Mouse (Mus musculus) mouse embryonic stem cell (cell line): ENCODE results near the gene Ninl.
"Not testable (repeated sequence)": the region's sequence is repeated elsewhere in the genome, so short reads cannot be mapped to it uniquely, and the experiment has no call there.

Experiments used
- in situ Hi-C, 2 experiments: fragments of 300-500 bp; cut with MboI; formaldehyde crosslinking; loops; 1 replicate in 1 of 2; 3 replicates in 1 of 2; pipeline ENCODE4 v1.14.3; 2019 to 2020; ENCODE audit warnings: low sequenced_read_pairs in 2 of 2, low pct_unique_long_range_greater_than_20kb in 1 of 2, mixed read lengths in 1 of 2; ENCODE audit not compliant: unreplicated experiment in 1 of 2

The Ninl gene

GRCm38 (mm10) chr2:150965951-150966350, 73.2 kb downstream of the Ninl start:
- in situ Hi-C loops: no loop called here

GRCm38 (mm10) chr2:150964641-150965040, 74.5 kb downstream of the Ninl start:
- in situ Hi-C loops: no loop called here

- in situ Hi-C loops: no loop called here
Observed at GRCm38 (mm10) chr2:150963246-150963645, 75.9 kb downstream of the Ninl start.

GRCm38 (mm10) chr2:150959521-150959920, 79.7 kb downstream of the Ninl start:
- in situ Hi-C loops: no loop called here

GRCm38 (mm10) chr2:150955859-150956258, 83.3 kb downstream of the Ninl start:
- in situ Hi-C loops: no loop called here

- in situ Hi-C loops: no loop called here
Observed at GRCm38 (mm10) chr2:150951201-150951600, 88.0 kb downstream of the Ninl start.

GRCm38 (mm10) chr2:150950056-150950455, 89.1 kb downstream of the Ninl start:
- in situ Hi-C loops: no loop called here

GRCm38 (mm10) chr2:150949652-150950051, 89.5 kb downstream of the Ninl start:
- in situ Hi-C loops: no loop called here

GRCm38 (mm10) chr2:150948786-150949185, 90.4 kb downstream of the Ninl start:
- in situ Hi-C loops: no loop called here

GRCm38 (mm10) chr2:150947880-150948611, 91.1 kb downstream of the Ninl start:
- in situ Hi-C loops: not testable (repeated sequence)

- in situ Hi-C loops: not testable (repeated sequence)
Observed at GRCm38 (mm10) chr2:150947341-150947740, 91.8 kb downstream of the Ninl start.

- in situ Hi-C loops: no loop called here
Observed at GRCm38 (mm10) chr2:150944017-150944416, 95.2 kb downstream of the Ninl start.

- in situ Hi-C loops: no loop called here
Observed at GRCm38 (mm10) chr2:150934659-150935058, 104.5 kb downstream of the Ninl start.

- in situ Hi-C loops: no loop called here
Observed at GRCm38 (mm10) chr2:150933482-150933881, 105.7 kb downstream of the Ninl start.

GRCm38 (mm10) chr2:150930806-150931205, 108.4 kb downstream of the Ninl start:
- in situ Hi-C loops: no loop called here

GRCm38 (mm10) chr2:150929156-150929555, 110.0 kb downstream of the Ninl start:
- in situ Hi-C loops: no loop called here

GRCm38 (mm10) chr2:150927038-150927720, 112.0 kb downstream of the Ninl start:
- in situ Hi-C loops: no loop called here

GRCm38 (mm10) chr2:150923505-150923904, 115.7 kb downstream of the Ninl start:
- in situ Hi-C loops: no loop called here

- in situ Hi-C loops: no loop called here
Observed at GRCm38 (mm10) chr2:150923026-150923425, 116.2 kb downstream of the Ninl start.

- in situ Hi-C loops: no loop called here
Observed at GRCm38 (mm10) chr2:150922165-150922564, 117.0 kb downstream of the Ninl start.
